Mouse (Mus musculus) CH12.LX (cell line): ENCODE measurements around the gene Gm20388. TPM values are rescaled to one million over a fixed set of nuclear protein-coding genes. Genes with fewer than 3 reads are reported as not detected.

Experiments used
- DNase-seq: peaks from one replicate; pipeline ENCODE4 v3.0.0-alpha.2; 2013; ENCODE audit errors: extremely low read depth
- H3K27ac ChIP-seq: 2 replicates; pipeline ENCODE4 v1.5.1; 2012; ENCODE audit warnings: low read depth, mild to moderate bottlenecking, control low read depth, moderate library complexity; ENCODE audit not compliant: insufficient read depth
- H3K27me3 ChIP-seq: replicated peaks from 2 replicates; pipeline ENCODE3; 2012; ENCODE audit warnings: inconsistent platforms
- H3K36me3 ChIP-seq, 2 experiments: replicated peaks in 1 of 2; 2 replicates each; pipeline versions ENCODE3 to v1.6.1; 2012; ENCODE audit warnings: inconsistent platforms in 1 of 2, low read length in 1 of 2, mild to moderate bottlenecking in 1 of 2, mixed read lengths in 1 of 2, moderate library complexity in 1 of 2; ENCODE audit not compliant: control insufficient read depth in 1 of 2, insufficient read depth in 1 of 2
- H3K4me1 ChIP-seq, 2 experiments: 2 replicates each; pipeline ENCODE4 v1.6.1; 2012; ENCODE audit warnings: inconsistent platforms in 1 of 2, moderate library complexity in 1 of 2; ENCODE audit not compliant: insufficient read depth in 2 of 2, control insufficient read depth in 1 of 2
- H3K4me2 ChIP-seq: 2 replicates; pipeline ENCODE4 v1.6.1; 2012; ENCODE audit warnings: low read depth, mild to moderate bottlenecking, control low read depth; ENCODE audit not compliant: poor library complexity, insufficient read depth, severe bottlenecking
- H3K4me3 ChIP-seq, 3 experiments: fragments of 150-350 bp in 1 of 3; sonication (generic) in 1 of 3; replicated peaks in 1 of 3; 2 replicates each; pipeline versions ENCODE3 to v1.5.1; 2011 to 2012; ENCODE audit warnings: low read depth in 2 of 3, low read length in 2 of 3, mild to moderate bottlenecking in 2 of 3, moderate library complexity in 2 of 3, control low read depth in 1 of 3, improper control_type of control experiment in 1 of 3, inconsistent platforms in 1 of 3, mixed read lengths in 1 of 3; ENCODE audit not compliant: poor library complexity in 1 of 3
- H3K79me2 ChIP-seq: replicated peaks from 2 replicates; pipeline ENCODE4 v1.6.1; 2012; ENCODE audit warnings: mild to moderate bottlenecking, moderate library complexity; ENCODE audit not compliant: control insufficient read depth, poor library complexity, insufficient read depth, severe bottlenecking; ENCODE audit errors: extremely low read depth
- H3K9ac ChIP-seq: 2 replicates; pipeline ENCODE4 v1.6.1; 2012; ENCODE audit warnings: low read depth, mild to moderate bottlenecking, control low read depth, moderate library complexity; ENCODE audit not compliant: insufficient read depth
- H3K9me3 ChIP-seq: replicated peaks from 2 replicates; pipeline ENCODE3; 2012; ENCODE audit warnings: low read length, inconsistent platforms, mixed read lengths
- BHLHE40 ChIP-seq: IDR thresholded peaks from 2 replicates; pipeline ENCODE4 v1.6.1; 2011; ENCODE audit warnings: mild to moderate bottlenecking, low read depth, low read length, improper control_type of control experiment
- CHD1 ChIP-seq: IDR thresholded peaks from 2 replicates; pipeline ENCODE4 v1.6.1; 2012; ENCODE audit warnings: low read depth, low read length, improper control_type of control experiment, inconsistent platforms
- CHD2 ChIP-seq: IDR thresholded peaks from 2 replicates; pipeline ENCODE4 v1.6.1; 2011; ENCODE audit warnings: low read length, improper control_type of control experiment
- E2F4 ChIP-seq: IDR thresholded peaks from 2 replicates; pipeline ENCODE4 v1.6.1; 2011; ENCODE audit warnings: low read depth, low read length, improper control_type of control experiment; ENCODE audit not compliant: insufficient replicate concordance
- ELF1 ChIP-seq: IDR thresholded peaks from 2 replicates; pipeline ENCODE4 v1.6.1; 2014; ENCODE audit warnings: low read depth, mild to moderate bottlenecking, inconsistent platforms, low read length, improper control_type of control experiment
- EP300 ChIP-seq: IDR thresholded peaks from 2 replicates; pipeline ENCODE4 v1.6.1; 2011; ENCODE audit warnings: low read length, improper control_type of control experiment
- HCFC1 ChIP-seq: IDR thresholded peaks from 2 replicates; pipeline ENCODE4 v1.6.1; 2012; ENCODE audit warnings: low read depth, mild to moderate bottlenecking, inconsistent platforms, low read length, improper control_type of control experiment
- KAT2A ChIP-seq: IDR thresholded peaks from 2 replicates; pipeline ENCODE4 v1.6.1; 2012; ENCODE audit warnings: low read length, improper control_type of control experiment, inconsistent platforms; ENCODE audit not compliant: insufficient replicate concordance
- MAFK ChIP-seq: IDR thresholded peaks from 2 replicates; pipeline ENCODE4 v1.6.1; 2011; ENCODE audit warnings: low read length, improper control_type of control experiment; ENCODE audit not compliant: insufficient replicate concordance
- MAX ChIP-seq: IDR thresholded peaks from 2 replicates; pipeline ENCODE4 v1.6.1; 2011; ENCODE audit warnings: low read length, improper control_type of control experiment
- MAZ ChIP-seq: IDR thresholded peaks from 2 replicates; pipeline ENCODE4 v1.6.1; 2012; ENCODE audit warnings: low read depth, mild to moderate bottlenecking, inconsistent platforms, low read length, improper control_type of control experiment, moderate library complexity
- MEF2A ChIP-seq: IDR thresholded peaks from 2 replicates; pipeline ENCODE4 v1.6.1; 2014; ENCODE audit warnings: low read depth, mild to moderate bottlenecking, inconsistent platforms, low read length, improper control_type of control experiment, borderline replicate concordance
- MXI1 ChIP-seq: IDR thresholded peaks from 2 replicates; pipeline ENCODE4 v1.6.1; 2011; ENCODE audit warnings: mild to moderate bottlenecking, low read depth, low read length, improper control_type of control experiment
- SIN3A ChIP-seq: IDR thresholded peaks from 2 replicates; pipeline ENCODE4 v1.6.1; 2012; ENCODE audit warnings: low read length, improper control_type of control experiment, inconsistent platforms
- TBP ChIP-seq: conservative IDR thresholded peaks from 2 replicates; pipeline ENCODE4 v1.6.1; 2011; ENCODE audit warnings: low read depth, low read length, improper control_type of control experiment
- TCF12 ChIP-seq: IDR thresholded peaks from 2 replicates; pipeline ENCODE4 v1.6.1; 2014; ENCODE audit warnings: low read depth, mild to moderate bottlenecking, inconsistent platforms, low read length, improper control_type of control experiment
- UBTF ChIP-seq: IDR thresholded peaks from 2 replicates; pipeline ENCODE4 v1.6.1; 2012; ENCODE audit warnings: low read depth, mild to moderate bottlenecking, inconsistent platforms, low read length, improper control_type of control experiment, moderate library complexity
- USF1 ChIP-seq: IDR thresholded peaks from 2 replicates; pipeline ENCODE4 v1.6.1; 2014; ENCODE audit warnings: low read depth, mild to moderate bottlenecking, inconsistent platforms, low read length, improper control_type of control experiment
- ZKSCAN1 ChIP-seq: IDR thresholded peaks from 2 replicates; pipeline ENCODE4 v1.6.1; 2012; ENCODE audit warnings: low read depth, inconsistent platforms, low read length, improper control_type of control experiment, borderline replicate concordance
- dilution Hi-C: fragments of 300-500 bp; cut with MboI; formaldehyde crosslinking; loops from 2 replicates; pipeline ENCODE4 v1.14.3; 2020; ENCODE audit warnings: low sequenced_read_pairs; ENCODE audit not compliant: extremely low pct_unique_long_range_greater_than_20kb, extremely low pct_ligation_motif_present
- in situ Hi-C: fragments of 300-500 bp; cut with MboI; formaldehyde crosslinking; loops from 3 replicates; pipeline ENCODE4 v1.14.3; 2019; ENCODE audit warnings: low sequenced_read_pairs, low pct_ligation_motif_present, low pct_unique_long_range_greater_than_20kb, mixed read lengths
- polyA plus RNA-seq: library from polyadenylated mRNA; unstranded; fragments of >175 nt; gene quantifications from 2 replicates; pipeline ENCODE4 v1.2.1, GENCODE M21; 2012; ENCODE audit warnings: low read depth; ENCODE audit not compliant: insufficient read length
- total RNA-seq, 2 experiments: library from RNA; depleted of rRNA; stranded (reverse); fragments of 300-350 nt in 1 of 2; fragments of >200 nt in 1 of 2; gene quantifications; 2 replicates each; pipeline ENCODE4 v1.2.3; 2012 to 2014

Gene Gm20388
- total and polyA plus RNA-seq, 3 experiments, result 14.8 to 26.3 (median 22.2) TPM

DNA sequence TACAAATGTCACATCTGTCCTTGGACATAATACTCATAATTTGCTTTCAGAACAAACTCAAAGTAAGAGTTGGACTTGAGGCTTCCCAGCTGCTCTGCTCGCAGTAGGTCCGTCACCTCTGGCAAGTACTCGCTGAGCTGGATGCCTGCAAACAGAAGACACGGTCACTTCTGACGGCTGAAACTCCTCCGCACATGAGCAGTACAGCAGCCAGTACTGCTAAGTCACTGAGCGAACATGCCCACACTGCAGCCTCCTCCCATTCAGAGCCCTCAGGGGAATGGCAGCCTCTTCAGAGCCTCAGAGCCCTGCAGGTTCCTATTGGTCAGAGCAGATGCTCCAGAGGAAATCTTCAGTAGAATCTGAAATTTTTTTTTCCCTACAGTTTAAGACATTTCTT, 3988.7 kb downstream of the Gm20388 start:
- Histone ChIP-seq H3K79me2 (no peaks in the 10 kb centered on the region), H3K4me2 (no peak overlapping the region), H3K36me3 (peaks cover 36 to 65% of the 10 kb centered on the region in 2 experiments), H3K27ac (no peak overlapping the region), H3K9me3 (no peaks in the 10 kb centered on the region), H3K27me3 (no peaks in the 10 kb centered on the region), H3K9ac (no peak overlapping the region), H3K4me3 (no peak overlapping the region), H3K4me1 (no peaks in the 10 kb centered on the region)
- dilution Hi-C loops (no loop called here), in situ Hi-C loops (no loop called here)
- DNase-seq, result no peak
- no peak for TF ChIP-seq HCFC1
- no peak for TF ChIP-seq MEF2A
- TF ChIP-seq ZKSCAN1, result no peak
- TF ChIP-seq KAT2A, result no peak
- TF ChIP-seq MAFK, result no peak
- no peak for TF ChIP-seq MAX

DNA sequence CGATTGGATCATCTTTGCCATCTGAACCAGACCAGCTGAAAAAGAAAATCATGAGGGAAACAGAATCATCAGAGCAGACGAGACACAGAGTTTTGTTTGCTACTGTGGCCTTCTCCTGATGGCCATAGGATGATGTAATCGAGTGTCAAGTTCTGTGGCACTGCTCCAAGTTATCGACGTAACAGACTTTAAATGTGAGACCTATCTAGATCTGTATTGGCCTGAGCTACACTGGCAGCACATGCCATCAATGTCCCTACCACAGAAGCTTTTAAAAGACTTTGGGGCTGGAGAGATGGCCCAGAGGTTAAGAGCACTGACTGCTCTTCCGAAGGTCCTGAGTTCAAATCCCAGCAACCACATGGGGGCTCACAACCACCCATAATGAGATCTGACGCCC, 3992.0 kb downstream of the Gm20388 start:
- no peak overlapping the region for H3K27ac ChIP-seq
- peaks cover 51 to 85% of the 10 kb centered on the region in 2 experiments for H3K36me3 ChIP-seq
- dilution Hi-C loops (no loop called here), in situ Hi-C loops (no loop called here)
- H3K4me1 ChIP-seq, result no peaks in the 10 kb centered on the region
- no peaks in the 10 kb centered on the region for H3K27me3 ChIP-seq
- no peak overlapping the region for H3K9ac ChIP-seq
- no peak for DNase-seq
- no peak overlapping the region for H3K4me3 ChIP-seq
- no peaks in the 10 kb centered on the region for H3K79me2 ChIP-seq
- no peaks in the 10 kb centered on the region for H3K9me3 ChIP-seq
- TF ChIP-seq CHD2, result no peak
- TF ChIP-seq BHLHE40, result no peak
- TF ChIP-seq E2F4, result no peak
- TF ChIP-seq MXI1, result no peak
- TF ChIP-seq HCFC1, result no peak
- no peak for TF ChIP-seq SIN3A
- no peak for TF ChIP-seq TCF12
- no peak for TF ChIP-seq MEF2A
- no peak for TF ChIP-seq MAFK
- no peak for TF ChIP-seq UBTF
- TF ChIP-seq TBP, result no peak
- no peak for TF ChIP-seq EP300
- no peak for TF ChIP-seq MAZ
- no peak for TF ChIP-seq ELF1
- TF ChIP-seq CHD1, result no peak
- TF ChIP-seq USF1, result no peak
- H3K4me2 ChIP-seq, result no peak overlapping the region
